In the genomic region with DNA sequence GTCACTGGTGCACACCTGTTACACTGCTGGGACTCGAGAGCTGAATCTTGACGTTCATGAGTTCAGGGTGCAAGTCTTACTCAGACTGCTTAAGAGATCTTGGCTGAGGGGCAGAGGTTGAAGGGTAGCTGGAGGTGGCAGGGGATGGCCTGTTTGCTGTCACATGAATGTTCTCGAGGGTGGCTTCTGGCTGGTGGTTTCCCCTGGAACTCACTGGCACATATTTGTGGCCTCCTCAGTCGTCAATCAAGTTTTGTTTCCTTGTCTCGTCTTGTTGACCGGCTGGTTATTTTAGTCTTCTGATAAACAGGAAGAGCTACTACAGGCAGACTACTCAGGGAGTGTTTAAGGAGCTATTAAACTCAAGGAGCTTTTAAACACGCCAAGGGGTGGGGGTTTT, we compare ENCODE assay signal across 23 mouse cellular contexts.
DNase-seq lines count a peak whose midpoint lies in the region; ATAC-seq and TF ChIP-seq lines count a peak whose summit lies in the region.
"Had no signal": no experiment of that assay in that cellular context is flagged by ENCODE, and none has a peak within 500 bp of the region (broad histone marks: within the 10 kb centered on the region; RNA-seq: fewer than 3 reads in every experiment).

No protein-coding gene starts in this region.

- intact Hi-C loops in left cerebral cortex, adult 2 months (cut with DNase I) = no loop called here

- no peak overlapping the region for H3K4me3 ChIP-seq in heart, embryonic 11.5 days (ENCODE audit: low read depth, low read length)
- H3K4me3 ChIP-seq in lung, adult 2 months (replicated peaks; ENCODE audit: extremely low read depth, low read depth, low read length) = no peak overlapping the region
- no peak overlapping the region for H3K4me3 ChIP-seq in left cerebral cortex, adult 2 months
- H3K4me3 ChIP-seq: erythroblast, embryonic 14.5 days; intestine, embryonic 15.5 days; megakaryocyte, embryonic 14.5 days; stomach, embryonic 15.5 days had no signal

- H3K9ac ChIP-seq in heart, embryonic 11.5 days (ENCODE audit: low read depth, low read length) = no peak overlapping the region
- H3K9ac ChIP-seq: hindbrain, embryonic 14.5 days; intestine, embryonic 15.5 days; liver, postnatal 0 days; stomach, embryonic 15.5 days had no signal

- WGBS in heart, embryonic 11.5 days (ENCODE audit: insufficient replicate concordance) = 29% methylated on average over 7 of the region's 7 CpGs
- WGBS in lung, adult 2 months = 14% methylated on average over 7 of the region's 7 CpGs

- TF ChIP-seq CTCF in lung, adult 2 months (IDR thresholded peaks at IDR 0.05; ENCODE audit: insufficient read depth, low read length) = no peak
- no peak for TF ChIP-seq CTCF in left cerebral cortex, adult 2 months (IDR thresholded peaks at IDR 0.05)

- peak; percentile 18 to 41 for DNase-seq in heart, adult 18-20 months
- DNase-seq in A20 (ENCODE audit: low read depth, low spot score) = peak; percentile 60
- DNase-seq in lung, adult 2 months = peak; percentile 42
- peak; percentile 53 for DNase-seq in lung, postnatal 36 days
- no peak for DNase-seq in left cerebral cortex, adult 2 months (ENCODE audit: extremely low spot score in 1 of 2, low spot score in 2 of 2)
- no peak for DNase-seq in thymus, postnatal 25 days
- no peak for DNase-seq in gastrocnemius, adult 18-20 months (ENCODE audit: low spot score)
- DNase-seq: adrenal gland, postnatal 36 days; cerebellum, adult 18-20 months; cerebellum, postnatal 36 days; gastrocnemius, postnatal 36 days; heart, postnatal 36 days; kidney, adult 9 months; liver, postnatal 0 days; midbrain, embryonic 14.5 days; right cerebral cortex, postnatal 14 days had no signal

- no peaks in the 10 kb centered on the region for H3K27me3 ChIP-seq in heart, embryonic 11.5 days (ENCODE audit: control insufficient read depth, insufficient read depth, low read length)
- H3K27me3 ChIP-seq: intestine, embryonic 15.5 days; stomach, embryonic 15.5 days had no signal

- no peak for ATAC-seq in heart, embryonic 11.5 days (replicated peaks; ENCODE audit: insufficient number of reproducible peaks, low FRiP score, low TSS enrichment)
- ATAC-seq: forebrain, embryonic 14.5 days; intestine, embryonic 15.5 days; liver, postnatal 0 days had no signal

- no peaks in the 10 kb centered on the region for H3K36me3 ChIP-seq in heart, embryonic 11.5 days (ENCODE audit: control insufficient read depth, insufficient read depth, low read length)
- H3K36me3 ChIP-seq: intestine, embryonic 15.5 days; stomach, embryonic 15.5 days had no signal

- no peak overlapping the region for H3K4me2 ChIP-seq in heart, embryonic 11.5 days
- H3K4me2 ChIP-seq: hindbrain, embryonic 14.5 days; intestine, embryonic 15.5 days; stomach, embryonic 15.5 days had no signal

- peaks cover 35% of the 10 kb centered on the region for H3K4me1 ChIP-seq in heart, embryonic 11.5 days (ENCODE audit: control insufficient read depth, insufficient read depth, low read length)
- H3K4me1 ChIP-seq in lung, adult 2 months (ENCODE audit: control insufficient read depth, insufficient read depth, low read length) = peaks cover 29% of the 10 kb centered on the region

- H3K9me3 ChIP-seq in heart, embryonic 11.5 days (replicated peaks; ENCODE audit: control insufficient read depth, low read length) = no peaks in the 10 kb centered on the region
- H3K9me3 ChIP-seq: intestine, embryonic 15.5 days; megakaryocyte, embryonic 14.5 days; stomach, embryonic 15.5 days had no signal

- H3K27ac ChIP-seq in heart, embryonic 11.5 days (ENCODE audit: low read depth, low read length) = no peak overlapping the region
- no peak overlapping the region for H3K27ac ChIP-seq in left cerebral cortex, adult 2 months
- H3K27ac ChIP-seq: hindbrain, embryonic 14.5 days; intestine, embryonic 15.5 days; stomach, embryonic 15.5 days had no signal

- no peak for TF ChIP-seq POLR2A in lung, adult 2 months (IDR thresholded peaks at IDR 0.05; ENCODE audit: borderline replicate concordance, extremely low read depth, low read depth, low read length)

Comparison
In these comparisons a context has a peak if more than half of its experiments do, and no peak if none do; other contexts are left out.
1. DNase-seq: peak in heart, adult 18-20 months (2 of 2), A20 (single experiment), lung, adult 2 months (single experiment) and lung, postnatal 36 days (single experiment); none in left cerebral cortex, adult 2 months (0 of 2), thymus, postnatal 25 days (single experiment) and gastrocnemius, adult 18-20 months (single experiment).